Mouse (Mus musculus) heart, adult 18-20 months (tissue): ENCODE measurements around the gene Phyh. TPM values are rescaled to one million over a fixed set of nuclear protein-coding genes. Genes with fewer than 3 reads are reported as not detected.
"Not testable (repeated sequence)": the region's sequence is repeated elsewhere in the genome, so short reads cannot be mapped to it uniquely, and the experiment has no call there.

Experiments
- DNase-seq, 2 experiments: peaks; one replicate each; pipeline ENCODE4 v3.0.0; 2021 to 2022; ENCODE audit warnings: mixed read lengths in 1 of 2
- total RNA-seq, 2 experiments: library from RNA; stranded (reverse); gene quantifications; 2 replicates each; pipeline ENCODE4 v1.2.3; 2021

The Phyh gene
- total RNA-seq, 2 experiments from 2014 or later: 810 to 890 TPM

DNA sequence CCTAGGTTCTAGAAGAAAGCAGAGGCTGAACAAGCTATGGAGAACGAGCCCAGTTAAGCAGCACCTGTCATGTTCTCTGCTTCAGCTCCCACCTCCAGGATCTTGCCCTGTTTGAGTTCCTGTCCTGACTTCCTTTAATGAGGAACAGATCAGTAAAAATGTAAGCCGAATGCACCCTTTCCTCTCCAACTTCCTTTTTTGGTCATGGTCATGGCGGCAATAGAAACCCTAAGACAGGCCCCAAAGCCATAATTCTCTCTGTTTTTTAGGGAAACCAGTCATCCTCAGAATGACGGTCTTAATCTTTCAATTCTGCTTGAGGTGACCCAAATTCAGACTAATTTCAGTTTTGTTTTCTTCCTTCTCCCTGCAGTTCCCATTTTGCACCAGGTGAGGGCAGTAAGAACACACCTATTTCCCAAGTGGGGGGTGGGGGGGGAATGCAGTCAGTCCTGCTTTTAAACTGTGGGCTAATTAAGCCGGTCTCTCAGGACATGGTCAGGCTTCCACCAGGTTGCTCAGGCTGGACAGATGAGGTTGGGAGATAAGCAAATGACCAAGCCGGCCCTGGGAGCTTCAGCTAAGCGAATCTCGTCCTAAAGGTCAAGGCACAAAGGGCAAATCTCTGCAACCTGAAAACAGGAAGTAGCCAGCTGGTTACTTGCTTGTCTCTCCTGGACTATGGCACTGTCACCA lies 1.3 kb upstream of the Phyh start:
- DNase-seq: peak; percentile 57 to 84

DNA sequence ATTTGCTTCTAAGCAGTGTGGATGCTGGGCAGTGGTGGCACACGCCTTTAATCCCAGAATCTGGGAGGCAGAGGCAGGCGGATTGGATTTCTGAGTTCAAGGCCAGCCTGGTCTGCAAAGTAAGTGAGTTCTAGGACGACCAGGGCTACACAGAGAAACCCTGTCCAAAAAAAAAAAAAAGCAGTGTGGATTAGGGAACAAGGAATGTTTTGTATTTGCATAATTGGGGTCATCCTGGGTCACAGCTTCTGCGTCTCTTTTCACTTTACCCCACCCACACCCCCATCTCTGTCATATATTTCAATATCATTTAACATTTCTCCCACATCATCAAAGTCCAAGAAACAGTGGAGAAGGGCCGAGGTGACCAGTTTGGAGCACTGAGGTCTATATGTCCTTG lies 2.2 kb downstream of the Phyh start:
- DNase-seq: no peak

GRCm38 (mm10) chr2:4922476-4923164 lies 3.8 kb downstream of the Phyh start:
- DNase-seq: no peak

GRCm38 (mm10) chr2:4927391-4927790 lies 8.6 kb downstream of the Phyh start:
- DNase-seq: no peak

DNA sequence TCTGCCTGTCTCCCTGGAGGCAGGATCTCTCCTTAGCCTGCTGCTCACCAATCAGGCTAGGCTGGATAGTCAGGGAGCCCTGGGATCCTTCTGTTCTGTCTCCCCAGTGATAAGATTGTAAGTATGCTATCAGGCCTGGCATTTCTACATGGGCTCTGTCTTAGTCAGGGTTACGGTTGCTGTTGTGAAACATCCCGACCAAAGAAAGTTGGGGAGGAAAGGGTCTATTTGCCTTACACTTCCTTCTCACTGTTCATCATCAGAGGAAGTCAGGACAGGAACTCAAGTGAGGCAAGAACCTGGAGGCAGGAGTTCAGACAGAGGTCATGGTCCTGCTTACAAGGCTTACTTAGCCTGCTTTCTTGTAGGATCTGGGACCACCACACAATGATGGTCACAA lies 10.4 kb downstream of the Phyh start:
- no peak for DNase-seq

GRCm38 (mm10) chr2:4934516-4934915 lies 15.7 kb downstream of the Phyh start:
- DNase-seq: no peak

- DNase-seq: no peak
Measured at GRCm38 (mm10) chr2:4937931-4938330, 19.1 kb downstream of the Phyh start.

DNA sequence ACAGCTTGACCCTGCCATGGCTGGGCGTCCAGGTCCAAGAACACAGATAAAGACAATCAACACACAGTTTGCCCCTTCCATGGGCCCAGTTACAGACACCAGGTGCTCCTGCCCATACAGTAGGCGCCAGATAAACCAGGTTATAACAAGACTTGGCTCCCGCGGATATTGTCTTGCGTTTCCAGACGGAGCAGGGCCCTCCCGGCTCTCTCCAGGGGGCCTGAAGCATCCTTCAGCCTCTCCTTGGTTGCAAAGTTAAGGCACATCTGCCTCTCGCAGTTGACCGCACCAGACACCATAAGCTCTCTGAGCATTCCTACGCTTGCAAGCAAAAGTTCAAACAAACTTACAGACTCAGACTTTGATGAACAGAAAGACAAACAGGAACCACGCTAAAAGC lies 22.0 kb downstream of the Phyh start:
- no peak for DNase-seq

DNA sequence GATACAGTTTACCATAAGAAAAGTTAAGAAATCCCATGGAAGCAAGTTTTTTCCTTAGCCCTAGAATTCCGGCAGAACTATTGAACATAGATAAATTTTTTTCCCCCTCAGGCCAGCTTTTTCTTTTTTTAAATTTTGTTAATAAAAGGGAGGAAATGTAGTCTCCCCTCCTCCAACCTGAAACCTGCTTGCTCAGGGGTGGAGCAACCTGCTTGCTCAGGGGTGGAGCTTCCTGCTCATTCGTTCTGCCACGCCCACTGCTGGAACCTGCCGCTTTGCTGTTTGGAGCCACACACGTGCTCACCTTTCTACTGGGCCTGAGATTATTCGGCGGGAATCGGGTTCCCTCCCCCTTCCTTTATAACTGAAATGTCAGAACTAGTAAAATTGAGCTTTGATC lies 30.9 kb downstream of the Phyh start:
- DNase-seq: not testable (repeated sequence)

DNA sequence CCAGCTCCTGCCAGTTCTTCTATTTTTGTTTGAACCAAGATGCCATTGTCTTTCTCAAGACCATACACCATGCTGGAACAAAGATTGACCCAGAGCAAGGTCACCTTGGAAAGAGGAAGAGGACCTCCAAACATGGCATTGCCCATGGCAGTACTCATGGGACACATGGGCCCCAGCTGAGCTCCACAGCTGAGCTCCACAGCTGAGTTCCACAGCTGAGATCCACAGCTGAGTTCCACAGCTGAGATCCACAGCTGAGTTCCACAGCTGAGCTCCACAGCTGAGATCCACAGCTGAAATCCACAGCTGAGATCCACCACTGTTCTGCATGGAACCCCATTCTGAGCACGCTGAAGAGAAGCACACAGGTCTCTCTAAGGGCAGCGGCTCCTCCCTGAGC lies 32.2 kb downstream of the Phyh start:
- no peak for DNase-seq

- DNase-seq: no peak
Measured at GRCm38 (mm10) chr2:4954216-4954760, 35.5 kb downstream of the Phyh start.

DNA sequence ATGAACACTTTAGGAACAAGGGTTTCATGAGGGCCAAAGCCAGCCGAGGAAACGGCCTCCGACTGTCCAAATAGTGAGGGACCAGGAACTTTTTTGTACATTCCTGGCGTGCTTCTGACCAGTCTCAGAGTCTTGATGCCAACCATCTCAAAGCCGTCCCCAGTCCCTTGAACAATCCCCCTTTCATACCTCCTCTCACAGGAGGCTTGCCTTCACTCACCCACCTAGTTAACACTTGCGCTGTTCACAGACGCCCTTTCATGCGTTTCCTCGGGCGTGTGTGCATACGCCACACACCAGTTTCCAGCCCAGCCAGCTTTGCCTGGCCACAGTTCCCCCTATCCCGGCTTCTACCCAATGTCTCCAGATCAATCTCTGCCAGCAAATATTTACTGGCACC lies 39.2 kb downstream of the Phyh start:
- no peak for DNase-seq

DNA sequence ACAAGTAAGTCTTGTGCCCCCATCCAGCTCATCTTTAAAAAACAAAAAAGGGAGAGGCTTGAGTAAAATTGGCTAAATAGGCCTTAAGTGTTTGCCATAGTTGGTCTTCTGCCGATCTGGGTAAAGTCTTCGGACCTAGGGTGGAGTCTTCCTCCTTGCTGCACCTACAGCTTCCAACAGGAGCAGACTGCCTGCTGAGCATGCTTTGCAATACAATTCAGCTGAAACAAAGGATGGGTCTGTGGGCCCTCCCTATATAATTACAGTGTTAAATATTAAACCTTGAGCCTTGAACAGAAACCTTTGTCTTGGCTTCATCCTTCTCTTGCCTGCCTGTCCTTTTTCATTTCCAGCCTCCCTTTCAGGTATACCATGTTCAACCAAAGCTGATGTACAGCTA lies 49.0 kb downstream of the Phyh start:
- no peak for DNase-seq

DNA sequence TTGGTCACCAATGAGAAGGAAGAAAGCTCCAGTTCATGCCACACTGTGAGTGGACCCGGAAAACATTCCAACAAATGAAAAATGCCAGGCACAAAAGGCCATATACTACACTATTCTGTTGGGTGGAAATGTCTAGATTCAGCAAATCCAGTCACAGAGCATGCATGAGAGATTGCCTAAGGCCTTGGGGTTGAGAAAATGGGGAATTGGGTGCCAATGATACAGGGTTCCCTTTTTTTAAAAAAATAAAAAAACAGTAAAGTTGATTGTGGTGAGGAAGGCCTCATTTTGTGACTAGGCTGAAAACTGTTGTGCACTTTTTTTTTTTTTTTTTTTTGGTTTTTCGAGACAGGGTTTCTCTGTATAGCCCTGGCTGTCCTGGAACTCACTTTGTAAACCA lies 50.3 kb downstream of the Phyh start:
- no peak for DNase-seq

DNA sequence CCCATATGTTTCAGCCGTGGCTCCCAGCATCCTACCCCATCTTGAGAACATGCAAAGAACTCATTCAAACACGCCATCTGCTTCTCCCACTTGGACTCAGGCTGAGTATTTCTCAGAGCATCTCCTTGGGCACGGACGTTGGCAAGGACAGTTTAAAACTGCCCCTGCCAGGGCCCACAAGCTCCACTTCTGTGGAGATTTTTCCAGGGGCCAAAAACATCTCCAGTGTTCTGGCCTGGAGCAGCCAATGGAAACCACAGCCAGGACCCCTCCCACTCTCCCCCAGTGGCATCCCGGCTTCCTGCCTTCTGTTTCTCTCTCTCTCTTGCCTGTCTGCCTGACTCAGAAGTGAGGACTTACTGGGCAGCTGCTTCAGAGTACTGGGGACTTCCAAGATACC lies 57.0 kb downstream of the Phyh start, which contains the start of gene Ucma:
Gene Ucma, plus strand, starts transcription at position 316 of the 400 bp plus-strand sequence.
- no peak for DNase-seq

DNA sequence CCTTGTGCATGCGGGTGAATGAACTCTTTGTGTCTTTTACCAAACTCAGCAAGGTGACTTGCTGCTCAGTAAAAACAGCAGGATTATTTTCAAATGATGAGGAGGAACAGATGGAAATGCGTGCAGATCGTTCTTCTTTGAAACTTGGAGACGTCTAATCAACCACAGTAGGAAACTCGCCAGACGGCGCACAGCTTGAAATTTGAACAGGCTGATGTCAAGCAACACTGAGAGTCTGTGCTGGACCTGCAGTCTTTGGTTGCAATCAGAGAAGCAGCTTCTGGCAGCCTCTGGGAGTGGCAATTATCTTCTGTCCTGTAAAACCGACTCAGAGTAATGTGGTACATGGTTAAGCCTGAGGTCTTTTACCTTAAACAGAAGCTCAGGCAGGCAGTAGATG lies 59.3 kb downstream of the Phyh start:
- DNase-seq: no peak

- no peak for DNase-seq
Measured at GRCm38 (mm10) chr2:4983987-4984386, 65.2 kb downstream of the Phyh start.

DNA sequence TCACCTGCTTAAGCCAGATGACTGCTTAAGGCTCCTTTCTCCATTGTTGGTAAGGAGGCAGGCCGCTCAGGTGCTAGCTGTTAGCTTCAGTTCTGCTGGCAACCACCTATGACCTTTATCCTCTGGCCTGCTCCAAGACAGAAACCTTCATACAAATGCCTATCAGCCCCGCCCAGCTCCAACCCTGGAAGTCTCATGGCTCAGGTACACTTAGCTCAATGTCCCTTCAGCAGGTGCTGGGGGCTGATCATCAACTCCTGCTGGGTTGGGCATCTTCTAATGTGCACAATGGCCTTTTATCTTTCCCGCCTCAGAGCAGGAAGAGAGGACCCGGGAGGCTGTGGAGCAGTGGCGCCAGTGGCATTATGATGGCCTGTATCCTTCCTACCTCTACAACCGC lies 66.2 kb downstream of the Phyh start:
- DNase-seq: no peak

GRCm38 (mm10) chr2:4986798-4987197 lies 68.0 kb downstream of the Phyh start:
- DNase-seq: no peak

DNA sequence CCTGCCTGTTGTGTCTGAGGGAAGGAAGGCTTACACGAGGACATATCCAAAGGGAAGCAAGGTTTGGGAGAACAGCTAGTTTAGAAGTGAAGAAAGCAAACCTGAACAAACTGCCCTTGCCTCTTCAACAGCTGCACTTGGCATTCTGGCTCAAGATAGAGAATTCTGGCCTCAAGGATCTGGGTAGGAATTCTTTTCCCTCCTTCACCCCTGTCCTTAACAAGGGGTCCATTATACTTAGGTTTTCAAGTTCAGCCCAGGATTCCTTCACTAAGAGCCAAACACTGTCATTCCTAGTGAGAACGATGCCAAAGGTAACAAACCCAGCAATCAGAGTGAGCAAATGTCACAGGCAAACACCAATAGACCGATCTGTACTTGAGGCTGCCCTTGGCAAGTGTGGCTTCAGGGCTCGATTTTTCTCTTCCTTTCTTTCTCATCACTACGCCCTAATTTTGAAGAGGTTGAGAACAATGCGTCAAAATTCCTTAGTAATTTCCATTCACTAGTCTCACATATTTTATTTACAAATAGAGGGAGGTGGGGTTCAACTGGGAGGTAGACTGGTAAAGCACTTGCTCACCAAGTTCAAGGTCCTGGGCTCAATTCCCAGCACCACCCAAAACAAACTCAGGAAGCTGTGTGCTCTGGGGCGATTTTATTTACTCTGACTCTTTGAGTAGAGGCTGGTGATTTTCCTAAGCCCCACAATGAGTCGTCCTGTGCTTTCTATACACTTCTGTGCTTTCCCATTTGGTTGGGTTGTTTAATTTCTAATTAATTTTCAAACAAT lies 68.8 kb downstream of the Phyh start:
- no peak for DNase-seq
